Mouse (Mus musculus) spleen, adult 2 months (tissue): ENCODE results near the gene Plet1.

Source experiments
- CTCF ChIP-seq: fragments of 200-500 bp; IDR thresholded peaks from 2 replicates; pipeline ENCODE4 v1.5.1; 2011; ENCODE audit warnings: mild to moderate bottlenecking, inconsistent platforms; ENCODE audit not compliant: insufficient read depth, insufficient read length, insufficient replicate concordance; ENCODE audit errors: extremely low read depth
- POLR2A ChIP-seq: fragments of 200-500 bp; IDR thresholded peaks from 2 replicates; pipeline ENCODE4 v1.6.1; 2011; ENCODE audit warnings: low read depth, low read length, inconsistent platforms

GRCm38 (mm10) chr9:50522574-50522973 lies 28.2 kb downstream of the Plet1 start:
- no peak for TF ChIP-seq CTCF
- no peak for TF ChIP-seq POLR2A
